Mouse (Mus musculus) olfactory bulb, adult 2 months (tissue): Measurements from ENCODE around the gene Fscn2.

ENCODE experiments used
- CTCF ChIP-seq: fragments of 200-500 bp; IDR thresholded peaks from 2 replicates; pipeline ENCODE4 v1.5.1; 2012; ENCODE audit warnings: low read depth, mild to moderate bottlenecking, low read length, moderate library complexity; ENCODE audit not compliant: insufficient read depth
- POLR2A ChIP-seq: fragments of 200-500 bp; IDR thresholded peaks from 2 replicates; pipeline ENCODE4 v1.6.1; 2012; ENCODE audit warnings: mild to moderate bottlenecking, low read depth, low read length, moderate library complexity; ENCODE audit not compliant: insufficient read depth

DNA sequence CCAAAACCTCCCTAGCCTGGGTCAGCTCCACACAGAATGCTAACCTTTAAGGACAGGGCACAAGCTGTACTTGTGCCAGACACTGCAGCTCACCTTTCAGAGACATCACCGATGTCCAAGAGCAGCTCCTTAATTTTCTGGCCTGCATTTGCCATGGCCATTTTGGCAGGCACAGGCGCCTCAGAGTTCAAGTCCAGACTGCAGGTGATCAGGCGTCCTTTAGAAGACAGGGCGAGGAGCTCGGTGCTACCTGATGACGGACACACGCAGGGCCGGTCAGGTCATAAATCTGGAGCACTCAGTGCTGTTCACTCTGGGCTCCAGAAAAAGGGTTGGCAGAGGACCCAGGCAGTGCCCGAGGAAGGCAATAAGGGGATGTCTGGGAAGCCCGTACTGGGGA lies 14.0 kb downstream of the Fscn2 start:
- TF ChIP-seq CTCF (no peak), POLR2A (no peak)
